Mouse (Mus musculus) hindbrain, embryonic 13.5 days (tissue): Measurements from ENCODE around the gene Tmem117. TPM values are rescaled to one million over a fixed set of nuclear protein-coding genes. Genes with fewer than 3 reads are reported as not detected.

Experiments used
- ATAC-seq: fragments of 200-750 bp; cut with Nextera tagmentation; 2 replicates; pipeline ENCODE4 v1.8.0; 2017; ENCODE audit warnings: moderate TSS enrichment; ENCODE audit not compliant: low FRiP score
- H3K27ac ChIP-seq: fragments of 300-500 bp; sonication (generic); 2 replicates; pipeline ENCODE4 v1.5.1; 2015; ENCODE audit warnings: inconsistent platforms, mild to moderate bottlenecking, moderate library complexity
- H3K27me3 ChIP-seq: fragments of 300-500 bp; sonication (generic); 2 replicates; pipeline ENCODE4 v1.6.1; 2015; ENCODE audit warnings: mild to moderate bottlenecking, inconsistent platforms
- H3K36me3 ChIP-seq: fragments of 300-500 bp; sonication (generic); 2 replicates; pipeline ENCODE4 v1.6.1; 2015; ENCODE audit warnings: mild to moderate bottlenecking, inconsistent platforms
- H3K4me1 ChIP-seq: fragments of 300-500 bp; sonication (generic); replicated peaks from 2 replicates; pipeline ENCODE4 v1.6.1; 2015; ENCODE audit warnings: inconsistent platforms
- H3K4me2 ChIP-seq: fragments of 300-500 bp; sonication (generic); 2 replicates; pipeline ENCODE4 v1.6.1; 2015; ENCODE audit warnings: inconsistent platforms, mild to moderate bottlenecking, moderate library complexity
- H3K4me3 ChIP-seq: fragments of 300-500 bp; sonication (generic); 2 replicates; pipeline ENCODE4 v1.5.1; 2015; ENCODE audit warnings: mild to moderate bottlenecking, inconsistent platforms
- H3K9ac ChIP-seq: fragments of 300-500 bp; sonication (generic); 2 replicates; pipeline ENCODE4 v1.6.1; 2015; ENCODE audit warnings: mild to moderate bottlenecking, inconsistent platforms
- H3K9me3 ChIP-seq: fragments of 300-500 bp; sonication (generic); 2 replicates; pipeline ENCODE4 v1.6.1; 2016; ENCODE audit warnings: inconsistent platforms
- WGBS: fragments of 180-500 bp; shearing (Covaris S2); methylation state at CpG from one replicate; pipeline ENCODE4 v1.1.7; 2015; 5-methylcytosine and 5-hydroxymethylcytosine counted together
- polyA plus RNA-seq: library from polyadenylated mRNA; unstranded; fragments of >200 nt; fragmentation: Nextera tagmentation; extraction: Ambion mirVana; gene quantifications from 2 replicates; pipeline ENCODE4 v1.2.1, GENCODE M21; 2015

Tmem117 gene
- 6.9 and 7.4 TPM in 2 replicates for polyA plus RNA-seq

DNA sequence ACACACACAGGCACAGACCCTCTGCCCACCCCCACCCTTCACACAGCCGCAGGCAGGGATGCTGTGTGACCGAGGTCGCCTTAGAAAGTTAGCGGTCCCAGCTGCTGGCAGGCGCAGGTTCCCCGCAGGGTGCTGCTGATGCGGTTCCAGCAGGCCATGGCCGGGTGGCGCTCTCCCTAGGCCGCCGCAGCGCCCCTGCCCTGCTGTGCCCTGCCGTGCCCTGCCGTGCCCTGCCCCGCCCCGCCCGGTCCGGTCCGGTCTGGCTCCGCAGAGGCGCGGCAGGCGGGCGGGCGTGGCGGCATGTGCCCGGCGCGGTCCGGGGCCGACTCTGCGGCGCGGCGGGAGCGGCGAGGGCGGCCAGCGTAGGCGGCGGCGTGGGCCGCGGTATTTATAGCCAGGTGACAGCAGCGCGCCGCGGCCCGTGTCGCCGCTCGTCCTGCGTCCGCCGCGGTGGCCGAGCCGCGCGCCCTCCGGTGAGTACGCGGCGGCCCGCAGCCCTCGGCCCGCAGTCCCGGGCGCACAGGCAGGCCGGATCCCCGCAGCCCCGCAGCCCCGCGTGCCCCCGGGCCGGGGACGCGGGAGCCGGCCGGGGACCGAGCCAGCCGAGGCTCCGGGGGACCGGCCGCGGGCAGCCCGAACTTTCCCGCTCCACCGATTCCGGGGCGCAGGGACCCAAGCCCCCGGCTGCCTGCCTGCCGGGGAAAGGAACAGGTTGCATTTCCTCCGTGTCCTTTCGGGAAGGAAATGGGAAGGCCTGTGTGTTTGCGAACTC is at the start of gene Tmem117:
TSS of gene Tmem117 (plus strand) at position 403 of the 772 bp plus-strand sequence.
- peak; percentile 80 for ATAC-seq
- peak within 1 kb of the TSS; percentile 75 for H3K9ac ChIP-seq
- H3K4me1 ChIP-seq = no peaks in the 10 kb centered on the region
- H3K27me3 ChIP-seq = peaks cover 17% of the 10 kb centered on the region
- no peak within 1 kb of the TSS; the same call in 1 of the 2 replicates for H3K27ac ChIP-seq
- no peaks in the 10 kb centered on the region for H3K36me3 ChIP-seq
- peak within 1 kb of the TSS; percentile 60 for H3K4me3 ChIP-seq
- peak within 1 kb of the TSS; percentile 81 for H3K4me2 ChIP-seq
- H3K9me3 ChIP-seq = no peaks in the 10 kb centered on the region
- WGBS = 1% methylated on average over 62 of the region's 96 CpGs

DNA sequence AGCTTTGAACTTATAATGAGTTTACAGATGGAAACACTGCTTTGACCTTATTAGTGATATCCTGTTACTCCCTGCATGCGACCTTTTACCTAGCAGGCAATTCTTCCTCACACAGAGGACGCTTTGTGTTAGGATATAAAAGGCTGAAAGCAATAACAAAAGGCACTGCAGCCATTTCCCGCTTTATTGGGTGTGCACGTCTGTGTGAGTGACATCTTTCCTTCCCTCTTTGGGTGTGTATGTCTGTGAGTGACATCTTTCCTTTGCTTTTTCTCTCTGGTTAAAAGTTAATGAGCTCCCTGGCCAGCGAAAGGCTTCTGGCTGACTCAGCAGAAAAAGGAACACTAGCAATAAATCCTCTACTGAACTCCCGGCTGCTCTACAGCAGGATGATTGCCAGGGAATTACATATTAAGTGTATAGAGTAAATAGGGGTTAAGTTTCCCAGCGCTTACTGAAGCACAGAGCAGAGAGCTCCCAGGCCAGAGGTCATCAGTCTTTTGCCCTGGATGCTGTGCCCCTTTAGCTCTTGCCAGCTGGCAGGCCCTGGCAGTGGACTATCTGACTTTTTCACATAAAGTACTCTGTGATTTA is 46.9 kb upstream of the Tmem117 start:
- no peak overlapping the region for H3K4me3 ChIP-seq
- no peak for ATAC-seq
- H3K9ac ChIP-seq = no peak overlapping the region
- H3K9me3 ChIP-seq = no peaks in the 10 kb centered on the region
- H3K36me3 ChIP-seq = peaks cover 74% of the 10 kb centered on the region
- H3K4me1 ChIP-seq = 0 out of 2 replicates have a peak, but pooled peaks cover 2% of the 10 kb centered on the region
- H3K4me2 ChIP-seq = no peak overlapping the region
- 38% methylated on average over 7 of the region's 7 CpGs for WGBS
- H3K27me3 ChIP-seq = no peaks in the 10 kb centered on the region
- H3K27ac ChIP-seq = no peak overlapping the region

DNA sequence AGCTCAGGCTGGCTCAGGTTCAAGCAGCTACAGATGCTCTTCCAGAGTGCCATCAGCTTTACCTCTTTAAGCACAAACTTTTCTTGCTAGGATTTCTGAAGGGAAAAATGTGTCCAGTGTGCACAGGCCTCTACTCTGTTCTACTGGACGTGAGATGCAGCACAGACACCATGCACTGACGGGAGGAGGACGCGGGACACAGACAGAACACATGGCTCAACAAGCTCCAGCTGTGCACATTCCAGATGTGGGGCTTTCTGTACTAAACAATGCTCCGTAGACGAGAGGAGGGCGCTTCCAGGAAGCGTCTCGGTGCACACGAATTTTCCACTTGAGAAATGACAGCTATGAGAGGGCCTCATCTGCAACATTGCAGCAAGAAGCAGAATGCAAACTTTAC is 45.9 kb upstream of the Tmem117 start:
- H3K36me3 ChIP-seq = peaks cover 72% of the 10 kb centered on the region
- H3K9me3 ChIP-seq = no peaks in the 10 kb centered on the region
- no peak overlapping the region for H3K27ac ChIP-seq
- H3K9ac ChIP-seq = no peak overlapping the region
- no peak overlapping the region for H3K4me3 ChIP-seq
- H3K4me2 ChIP-seq = no peak overlapping the region
- H3K4me1 ChIP-seq = peaks cover 6% of the 10 kb centered on the region
- H3K27me3 ChIP-seq = no peaks in the 10 kb centered on the region
- ATAC-seq = no peak
- WGBS = 89% methylated on average over 10 of the region's 10 CpGs

DNA sequence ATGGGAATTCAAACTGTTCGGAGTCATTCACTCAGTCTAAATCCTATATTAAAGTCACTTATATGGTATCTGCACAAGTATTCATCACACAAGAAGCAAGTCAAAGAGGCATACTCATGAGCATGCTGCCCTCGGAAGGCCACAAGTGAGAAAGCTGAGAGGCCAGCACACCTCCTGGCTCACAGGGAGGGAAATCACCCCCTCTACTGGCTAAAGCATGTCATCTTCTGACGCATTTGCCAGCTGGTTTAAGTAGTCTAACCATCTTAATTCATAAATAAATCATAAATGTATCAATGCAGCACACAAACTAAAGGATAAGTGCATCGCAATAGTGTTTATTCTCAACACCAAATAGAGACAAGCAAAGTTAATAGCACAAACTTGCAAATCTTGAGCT is 44.3 kb upstream of the Tmem117 start:
- Histone ChIP-seq H3K4me1 (peaks cover 13% of the 10 kb centered on the region), H3K36me3 (peaks cover 62% of the 10 kb centered on the region), H3K27me3 (no peaks in the 10 kb centered on the region), H3K27ac (no peak overlapping the region), H3K9me3 (no peaks in the 10 kb centered on the region), H3K4me2 (no peak overlapping the region), H3K4me3 (no peak overlapping the region), H3K9ac (no peak overlapping the region)
- WGBS = 82% methylated on average over 4 of the region's 4 CpGs
- ATAC-seq = no peak

DNA sequence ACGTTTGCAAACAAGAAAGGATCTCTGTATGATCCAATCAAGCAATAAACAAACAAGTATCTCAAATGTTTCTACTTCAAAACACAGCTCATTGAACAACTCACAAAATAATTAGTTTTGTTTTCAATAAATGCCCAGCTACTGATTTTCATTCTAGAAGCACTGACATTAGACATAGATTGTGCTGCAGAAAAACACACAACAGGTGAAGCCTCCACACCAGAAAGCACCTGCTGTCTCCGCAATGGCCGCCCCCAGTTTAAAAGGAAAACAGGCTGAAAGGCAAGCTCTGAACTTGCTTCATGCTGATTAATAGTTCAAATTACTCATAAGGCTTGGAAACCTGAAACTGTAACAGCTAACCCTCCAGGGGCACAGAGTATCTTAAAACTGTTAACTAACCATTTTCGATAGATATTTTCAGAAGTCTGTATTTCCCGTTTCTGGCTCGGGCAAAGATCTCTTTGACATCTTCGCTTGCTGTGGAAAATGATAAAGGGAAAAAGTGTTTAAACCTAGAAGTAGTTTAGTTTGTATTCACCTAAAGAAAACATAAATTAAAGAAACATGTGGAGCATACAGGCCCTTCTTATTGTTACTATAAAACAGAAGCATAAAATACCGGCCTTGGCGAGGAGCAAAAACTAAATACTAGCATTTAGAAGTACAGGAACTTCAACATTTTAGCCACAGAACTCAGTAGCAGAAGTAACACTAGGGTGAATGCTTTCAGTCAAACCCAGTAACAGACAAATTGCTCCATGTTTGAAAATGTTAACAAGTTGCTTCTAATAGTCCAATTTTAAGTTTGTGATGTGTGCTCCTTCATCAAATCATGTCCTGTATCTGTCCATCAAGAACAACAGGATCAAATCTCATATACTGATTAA is 41.0 kb upstream of the Tmem117 start:
- Histone ChIP-seq H3K27me3 (no peaks in the 10 kb centered on the region), H3K4me2 (peak overlapping the region; percentile 76), H3K4me3 (peak overlapping the region; percentile 89), H3K36me3 (peaks cover 30% of the 10 kb centered on the region), H3K4me1 (peaks cover 13% of the 10 kb centered on the region), H3K9ac (no peak overlapping the region), H3K27ac (no peak overlapping the region), H3K9me3 (no peaks in the 10 kb centered on the region)
- WGBS = 86% methylated on average over 9 of the region's 9 CpGs
- no peak for ATAC-seq

DNA sequence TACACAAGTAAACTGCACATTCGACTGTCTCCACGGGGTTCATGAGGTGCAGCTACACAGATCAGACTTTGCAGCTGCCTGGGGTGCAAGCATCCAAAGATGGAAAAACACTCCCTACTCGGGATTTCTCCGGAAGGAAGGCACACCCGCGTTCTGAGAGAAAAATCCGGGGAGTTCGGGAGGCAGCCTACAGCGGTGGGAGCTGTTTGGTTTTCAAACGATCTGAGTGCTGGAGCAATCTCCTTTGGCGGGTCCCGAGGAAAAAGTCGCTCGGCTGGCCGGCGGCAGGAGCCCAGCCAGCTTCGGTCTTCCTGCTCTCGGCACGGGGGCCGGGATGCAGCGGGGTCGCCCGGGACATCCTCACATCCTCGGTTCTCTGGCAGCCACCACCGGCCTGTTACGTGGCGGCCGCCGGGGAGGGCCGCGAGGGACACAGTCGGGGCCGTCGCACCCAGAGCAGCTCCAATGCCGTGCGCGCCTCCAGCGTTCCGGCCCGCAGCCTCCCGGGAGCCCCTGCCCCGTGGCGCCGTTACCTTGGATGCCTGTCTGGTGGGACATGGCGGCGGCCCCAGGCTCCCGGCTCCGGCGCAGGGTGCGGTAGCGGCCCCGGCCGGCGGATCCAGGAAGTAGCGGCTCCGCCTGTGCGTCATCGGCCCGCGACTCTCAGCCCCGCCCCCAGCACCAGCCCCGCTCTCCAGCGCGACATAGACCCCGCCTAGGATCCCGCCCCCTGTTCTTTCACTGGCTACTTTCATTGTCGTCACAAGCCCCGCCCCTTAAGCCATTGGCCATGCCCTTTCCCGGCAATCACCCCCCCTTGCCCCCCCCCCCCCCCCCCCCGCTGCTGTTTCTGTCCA is 39.6 kb upstream of the Tmem117 start, which contains the start of gene Twf1:
TSS of gene Twf1 (minus strand) at position 671 of the 857 bp plus-strand sequence.
- peak within 1 kb of the TSS; percentile 93 for H3K9ac ChIP-seq
- ATAC-seq = peak; percentile 100
- H3K27me3 ChIP-seq = no peaks in the 10 kb centered on the region
- H3K4me1 ChIP-seq = peaks cover 13% of the 10 kb centered on the region
- H3K4me3 ChIP-seq = peak within 1 kb of the TSS; percentile 89
- peaks cover 16% of the 10 kb centered on the region for H3K36me3 ChIP-seq
- peak within 1 kb of the TSS; percentile 93 for H3K27ac ChIP-seq
- under 1% methylated on average over 67 of the region's 70 CpGs for WGBS
- H3K4me2 ChIP-seq = peak within 1 kb of the TSS; percentile 76
- no peaks in the 10 kb centered on the region for H3K9me3 ChIP-seq

DNA sequence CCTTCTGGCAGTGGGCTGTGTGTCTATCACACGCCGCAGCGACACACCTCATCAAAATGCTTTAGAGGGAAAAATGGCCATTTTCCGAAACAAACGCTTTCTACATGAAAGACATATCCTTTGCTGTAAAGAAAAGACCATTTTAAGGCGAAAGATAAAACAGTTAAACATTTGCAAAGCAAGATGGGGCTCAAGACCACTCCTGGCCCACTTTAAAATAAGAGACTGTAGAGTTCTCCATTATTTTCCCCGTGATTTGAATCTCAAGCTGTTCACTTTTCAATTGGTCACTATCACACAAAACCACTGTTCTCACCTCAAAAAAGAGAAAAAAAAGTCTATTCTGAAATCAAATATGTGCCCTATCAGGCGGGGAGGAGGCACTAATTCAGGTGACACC is 38.9 kb upstream of the Tmem117 start:
- peaks cover 10% of the 10 kb centered on the region for H3K36me3 ChIP-seq
- WGBS = 12% methylated on average over 8 of the region's 8 CpGs
- peak overlapping the region; percentile 56 for H3K9ac ChIP-seq

DNA sequence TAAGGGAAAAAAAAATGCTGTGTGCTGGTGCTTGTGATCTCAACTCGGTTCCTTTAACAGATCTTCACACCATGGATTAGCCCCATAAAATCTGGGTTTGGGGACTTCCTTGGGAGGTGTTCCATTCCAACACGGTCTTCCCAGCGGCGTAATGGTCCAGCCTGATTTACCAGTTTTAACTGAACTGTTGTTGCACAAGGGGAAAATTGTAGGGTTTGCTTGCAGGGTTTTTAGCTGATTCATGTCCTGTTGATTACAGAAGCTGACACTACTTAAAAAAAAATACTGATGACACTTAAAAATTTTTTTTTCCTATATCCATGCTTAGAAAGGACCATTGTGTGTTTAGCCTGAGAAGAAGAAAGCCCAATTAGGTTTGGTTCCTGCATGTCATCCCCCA is 37.7 kb upstream of the Tmem117 start:
- H3K9ac ChIP-seq = no peak overlapping the region
- H3K4me3 ChIP-seq = no peak overlapping the region
- no peaks in the 10 kb centered on the region for H3K27me3 ChIP-seq
- no peak for ATAC-seq
- H3K27ac ChIP-seq = no peak overlapping the region
- WGBS = 94% methylated on average over 4 of the region's 4 CpGs
- H3K4me1 ChIP-seq = peaks cover 12% of the 10 kb centered on the region
- H3K9me3 ChIP-seq = no peaks in the 10 kb centered on the region
- H3K4me2 ChIP-seq = no peak overlapping the region
- peaks cover under 1% of the 10 kb centered on the region; the same call in 1 of the 2 replicates for H3K36me3 ChIP-seq

More for the DNA sequence above, 38.9 kb upstream of the Tmem117 start:
- H3K4me2 ChIP-seq = peak overlapping the region; percentile 46
- peak overlapping the region; percentile 66 for H3K27ac ChIP-seq
- H3K4me3 ChIP-seq = peak overlapping the region; percentile 89
- H3K9me3 ChIP-seq = no peaks in the 10 kb centered on the region
- H3K27me3 ChIP-seq = no peaks in the 10 kb centered on the region
- ATAC-seq = peak; percentile 41
- peaks cover 13% of the 10 kb centered on the region for H3K4me1 ChIP-seq

DNA sequence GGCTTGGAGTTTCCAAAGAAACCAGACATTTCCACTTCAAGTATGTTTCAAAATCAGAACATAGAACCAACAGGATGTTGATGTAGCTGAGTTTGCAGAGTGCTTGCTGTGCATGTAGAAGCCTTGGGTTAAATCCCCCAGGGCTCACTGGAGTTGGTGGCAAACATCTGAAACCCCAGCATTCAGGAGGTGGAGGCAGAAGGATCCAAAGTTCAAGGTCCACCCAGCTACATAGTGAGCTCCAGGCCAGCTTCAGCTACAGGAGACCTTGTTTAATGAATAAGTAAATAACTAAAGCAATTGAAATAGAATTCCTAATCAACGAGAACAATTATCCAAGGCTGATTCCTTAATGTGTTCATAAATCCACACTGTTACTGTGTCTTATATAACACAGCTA is 35.4 kb upstream of the Tmem117 start:
- WGBS = 89% methylated on average over 1 of the region's 1 CpGs
- no peak overlapping the region for H3K4me2 ChIP-seq
- H3K9ac ChIP-seq = no peak overlapping the region
- no peaks in the 10 kb centered on the region for H3K9me3 ChIP-seq
- peaks cover 4% of the 10 kb centered on the region; the same call in 1 of the 2 replicates for H3K4me1 ChIP-seq
- no peak for ATAC-seq
- no peaks in the 10 kb centered on the region for H3K27me3 ChIP-seq
- H3K4me3 ChIP-seq = no peak overlapping the region
- H3K27ac ChIP-seq = no peak overlapping the region
- no peaks in the 10 kb centered on the region for H3K36me3 ChIP-seq

DNA sequence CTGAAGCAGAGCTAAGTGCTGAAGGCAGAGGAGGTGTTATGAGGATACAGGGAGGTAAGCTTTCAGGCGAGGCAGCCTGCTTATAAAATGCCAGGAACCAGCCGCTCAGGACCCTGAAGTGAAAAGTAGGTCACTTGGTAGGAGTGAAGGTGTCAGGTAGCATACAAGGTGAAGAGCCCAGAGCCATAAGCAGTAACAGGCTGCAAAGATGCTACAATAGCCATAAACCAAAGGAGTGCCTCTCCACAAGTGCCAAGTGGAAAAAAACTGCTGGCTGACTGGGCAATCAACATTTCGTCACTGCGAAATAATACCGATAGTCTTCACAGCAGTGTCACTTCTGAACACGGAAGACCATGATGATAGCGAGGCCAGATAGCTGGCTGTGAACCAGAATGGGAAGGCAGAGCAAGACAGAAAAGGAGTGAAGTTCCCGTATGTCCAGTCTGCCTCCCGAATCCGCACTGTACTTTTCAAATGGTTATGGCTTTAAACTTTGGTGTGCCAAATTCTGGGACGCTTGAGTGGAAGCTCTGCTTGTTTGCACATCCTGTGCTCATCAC is 28.8 kb upstream of the Tmem117 start:
- no peaks in the 10 kb centered on the region for H3K27me3 ChIP-seq
- H3K4me2 ChIP-seq = no peak overlapping the region
- H3K36me3 ChIP-seq = no peaks in the 10 kb centered on the region
- WGBS = 87% methylated on average over 11 of the region's 11 CpGs
- H3K9me3 ChIP-seq = no peaks in the 10 kb centered on the region
- H3K4me1 ChIP-seq = no peaks in the 10 kb centered on the region
- no peak for ATAC-seq
- H3K27ac ChIP-seq = no peak overlapping the region
- H3K4me3 ChIP-seq = no peak overlapping the region
- H3K9ac ChIP-seq = no peak overlapping the region

DNA sequence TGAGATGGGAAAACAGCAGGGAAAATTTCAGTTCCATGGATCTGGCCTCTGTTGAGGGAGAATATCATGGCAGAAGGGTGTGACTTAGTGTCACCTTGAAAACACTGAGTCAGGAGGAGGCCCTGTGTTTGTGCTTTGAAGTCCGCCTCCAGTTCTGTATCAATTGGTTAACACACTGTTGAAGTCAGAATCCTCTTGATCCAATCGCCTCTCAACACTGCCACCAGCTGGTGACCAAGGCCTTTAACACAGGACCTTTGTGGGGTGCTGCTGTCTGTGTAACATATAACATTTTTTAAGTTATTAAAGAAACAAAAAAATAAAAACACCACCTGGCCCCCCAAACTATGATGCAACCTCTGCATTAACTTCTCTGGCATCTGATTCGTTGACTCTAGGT is 27.7 kb upstream of the Tmem117 start:
- Histone ChIP-seq H3K4me1 (no peaks in the 10 kb centered on the region), H3K9ac (no peak overlapping the region), H3K27me3 (no peaks in the 10 kb centered on the region), H3K36me3 (no peaks in the 10 kb centered on the region), H3K4me3 (no peak overlapping the region), H3K9me3 (no peaks in the 10 kb centered on the region), H3K27ac (no peak overlapping the region), H3K4me2 (no peak overlapping the region)
- 28% methylated on average over 3 of the region's 3 CpGs for WGBS
- no peak for ATAC-seq
